Mouse (Mus musculus) liver (tissue): Measurements from ENCODE around the gene Synj2.
A peak's percentile ranks its signal among the peaks of the same experiment; 100 is the strongest.

Source experiments
- DNase-seq: peaks from one replicate; pipeline ENCODE4 v3.0.0-alpha.2; 2020; ENCODE audit warnings: mixed read lengths

Gene Synj2

GRCm38 (mm10) chr17:5935680-5936079 is 5.4 kb upstream of the Synj2 start:
- no peak for DNase-seq

- DNase-seq, result no peak
These were observed 4.8 kb upstream of the Synj2 start for GRCm38 (mm10) chr17:5936276-5936675.

GRCm38 (mm10) chr17:5937441-5937840 is 3.6 kb upstream of the Synj2 start:
- DNase-seq, result no peak

GRCm38 (mm10) chr17:5939871-5940270 is 1.2 kb upstream of the Synj2 start:
- no peak for DNase-seq

- DNase-seq, result peak; percentile 81
These were observed 288 bp upstream of the Synj2 start for GRCm38 (mm10) chr17:5940792-5941191.

- DNase-seq, result no peak
These were observed 1.1 kb downstream of the Synj2 start for GRCm38 (mm10) chr17:5942156-5942555.

- no peak for DNase-seq
These were observed 2.0 kb downstream of the Synj2 start for GRCm38 (mm10) chr17:5943053-5943452.

- DNase-seq, result no peak
These were observed 6.0 kb downstream of the Synj2 start for GRCm38 (mm10) chr17:5947039-5947438.

GRCm38 (mm10) chr17:5952455-5952854 is 11.4 kb downstream of the Synj2 start:
- no peak for DNase-seq

- DNase-seq, result no peak
These were observed 15.4 kb downstream of the Synj2 start for GRCm38 (mm10) chr17:5956350-5957000.

- no peak for DNase-seq
These were observed 16.0 kb downstream of the Synj2 start for GRCm38 (mm10) chr17:5957097-5957496.

- DNase-seq, result no peak
These were observed 17.1 kb downstream of the Synj2 start for GRCm38 (mm10) chr17:5958229-5958628.

GRCm38 (mm10) chr17:5958636-5959035 is 17.6 kb downstream of the Synj2 start:
- no peak for DNase-seq

GRCm38 (mm10) chr17:5959096-5959495 is 18.0 kb downstream of the Synj2 start:
- no peak for DNase-seq

- no peak for DNase-seq
These were observed 18.7 kb downstream of the Synj2 start for GRCm38 (mm10) chr17:5959802-5960201.

- DNase-seq, result no peak
These were observed 22.7 kb downstream of the Synj2 start for GRCm38 (mm10) chr17:5963766-5964165.

- no peak for DNase-seq
These were observed 24.2 kb downstream of the Synj2 start for GRCm38 (mm10) chr17:5965084-5965781.

- DNase-seq, result no peak
These were observed 25.6 kb downstream of the Synj2 start for GRCm38 (mm10) chr17:5966706-5967105.

- DNase-seq, result no peak
These were observed 27.5 kb downstream of the Synj2 start for GRCm38 (mm10) chr17:5968562-5968961.

GRCm38 (mm10) chr17:5969246-5969645 is 28.2 kb downstream of the Synj2 start:
- no peak for DNase-seq

- DNase-seq, result no peak
These were observed 29.3 kb downstream of the Synj2 start for GRCm38 (mm10) chr17:5970298-5970821.

GRCm38 (mm10) chr17:5973536-5973935 is 32.5 kb downstream of the Synj2 start:
- DNase-seq, result no peak

GRCm38 (mm10) chr17:5975099-5975977 is 34.3 kb downstream of the Synj2 start:
- DNase-seq, result no peak
